Mouse (Mus musculus) neural tube, embryonic 12.5 days (tissue): ENCODE data around the gene Il27ra. TPM values are rescaled to one million over a fixed set of nuclear protein-coding genes. Genes with fewer than 3 reads are reported as not detected.
"Not testable (repeated sequence)": the region's sequence is repeated elsewhere in the genome, so short reads cannot be mapped to it uniquely, and the experiment has no call there.

Source experiments
- ATAC-seq: fragments of 200-750 bp; cut with Nextera tagmentation; 2 replicates; pipeline ENCODE4 v1.8.0; 2017; ENCODE audit warnings: low read depth, mild to moderate bottlenecking, moderate TSS enrichment, moderate library complexity; ENCODE audit not compliant: low FRiP score
- H3K27ac ChIP-seq: fragments of 300-500 bp; sonication (generic); 2 replicates; pipeline ENCODE4 v1.5.1; 2016
- H3K27me3 ChIP-seq: fragments of 300-500 bp; sonication (generic); replicated peaks from 2 replicates; pipeline ENCODE4 v1.6.1; 2016; ENCODE audit warnings: mild to moderate bottlenecking
- H3K36me3 ChIP-seq: fragments of 300-500 bp; sonication (generic); 2 replicates; pipeline ENCODE4 v1.6.1; 2016; ENCODE audit warnings: mild to moderate bottlenecking
- H3K4me1 ChIP-seq: fragments of 300-500 bp; sonication (generic); 2 replicates; pipeline ENCODE4 v1.6.1; 2016
- H3K4me2 ChIP-seq: fragments of 300-500 bp; sonication (generic); replicated peaks from 2 replicates; pipeline ENCODE4 v1.6.1; 2016; ENCODE audit warnings: mild to moderate bottlenecking
- H3K4me3 ChIP-seq: fragments of 300-500 bp; sonication (generic); 2 replicates; pipeline ENCODE4 v1.5.1; 2016
- H3K9ac ChIP-seq: fragments of 300-500 bp; sonication (generic); 2 replicates; pipeline ENCODE4 v1.6.1; 2016; ENCODE audit warnings: mild to moderate bottlenecking
- H3K9me3 ChIP-seq: fragments of 300-500 bp; sonication (generic); 2 replicates; pipeline ENCODE4 v1.6.1; 2016; ENCODE audit warnings: mild to moderate bottlenecking
- WGBS: fragments of 180-500 bp; shearing (Covaris S2); methylation state at CpG from one replicate; pipeline ENCODE4 v1.1.7; 2016; 5-methylcytosine and 5-hydroxymethylcytosine counted together
- polyA plus RNA-seq: library from polyadenylated mRNA; unstranded; fragments of >200 nt; fragmentation: Nextera tagmentation; extraction: Ambion mirVana; gene quantifications from 2 replicates; pipeline ENCODE4 v1.2.1, GENCODE M21; 2016

The Il27ra gene
- polyA plus RNA-seq, 1 experiment from 2014 or later = 0.29 TPM

- peaks cover 25% of the 10 kb centered on the region for H3K27me3 ChIP-seq
- ATAC-seq = no peak
- H3K27ac ChIP-seq = no peak overlapping the region
- peak overlapping the region; percentile 82 for H3K4me3 ChIP-seq
- peak overlapping the region; percentile 45; the same call in 1 of the 2 replicates for H3K9ac ChIP-seq
- 69% methylated on average over 16 of the region's 16 CpGs for WGBS
- peaks cover 25% of the 10 kb centered on the region for H3K4me1 ChIP-seq
- peak overlapping the region; percentile 89 for H3K4me2 ChIP-seq
- H3K9me3 ChIP-seq = no peaks in the 10 kb centered on the region
- H3K36me3 ChIP-seq = peaks cover 36% of the 10 kb centered on the region
Observed at GRCm38 (mm10) chr8:83999057-83999705, 43.2 kb downstream of the Il27ra start.

GRCm38 (mm10) chr8:83998231-83999056, 43.9 kb downstream of the Il27ra start:
- no peak for ATAC-seq
- peak overlapping the region; percentile 82 for H3K4me3 ChIP-seq
- H3K9me3 ChIP-seq = no peaks in the 10 kb centered on the region
- under 1% methylated on average over 72 of the region's 92 CpGs for WGBS
- peaks cover 24% of the 10 kb centered on the region for H3K4me1 ChIP-seq
- peaks cover 37% of the 10 kb centered on the region for H3K36me3 ChIP-seq
- peak overlapping the region; percentile 81 for H3K9ac ChIP-seq
- H3K4me2 ChIP-seq = peak overlapping the region; percentile 89
- peaks cover 25% of the 10 kb centered on the region for H3K27me3 ChIP-seq
- H3K27ac ChIP-seq = peak overlapping the region; percentile 59; the same call in 1 of the 2 replicates

GRCm38 (mm10) chr8:83997511-83998141, 44.8 kb downstream of the Il27ra start, which contains the start of gene Samd1:
Gene Samd1 (plus strand): TSS chr8:83997672.
- Histone ChIP-seq H3K27me3 (peaks cover 25% of the 10 kb centered on the region), H3K9me3 (no peaks in the 10 kb centered on the region), H3K4me2 (peak within 1 kb of the TSS; percentile 89), H3K4me1 (peaks cover 24% of the 10 kb centered on the region), H3K36me3 (peaks cover 34% of the 10 kb centered on the region), H3K4me3 (peak within 1 kb of the TSS; percentile 82), H3K9ac (peak within 1 kb of the TSS; percentile 89), H3K27ac (peak within 1 kb of the TSS; percentile 92)
- ATAC-seq = no peak
- under 1% methylated on average over 71 of the region's 112 CpGs for WGBS

GRCm38 (mm10) chr8:83996567-83997505, 45.6 kb downstream of the Il27ra start:
- peaks cover 37% of the 10 kb centered on the region for H3K36me3 ChIP-seq
- H3K4me1 ChIP-seq = peaks cover 24% of the 10 kb centered on the region
- peaks cover 25% of the 10 kb centered on the region for H3K27me3 ChIP-seq
- peak overlapping the region; percentile 77 for H3K4me2 ChIP-seq
- peak; percentile 74 for ATAC-seq
- 1% methylated on average over 70 of the region's 103 CpGs for WGBS
- H3K27ac ChIP-seq = peak overlapping the region; percentile 92
- H3K9ac ChIP-seq = peak overlapping the region; percentile 89
- no peaks in the 10 kb centered on the region for H3K9me3 ChIP-seq
- H3K4me3 ChIP-seq = peak overlapping the region; percentile 82

GRCm38 (mm10) chr8:83995973-83996372, 46.4 kb downstream of the Il27ra start:
- H3K4me3 ChIP-seq = 0 out of 2 replicates have a peak overlapping the region, but pooled peaks have one; percentile 82
- no peaks in the 10 kb centered on the region for H3K9me3 ChIP-seq
- H3K27me3 ChIP-seq = peaks cover 17% of the 10 kb centered on the region
- peaks cover 18% of the 10 kb centered on the region for H3K4me1 ChIP-seq
- H3K36me3 ChIP-seq = peaks cover 40% of the 10 kb centered on the region
- H3K4me2 ChIP-seq = peak overlapping the region; percentile 77
- no peak for ATAC-seq
- 13% methylated on average over 12 of the region's 12 CpGs for WGBS
- no peak overlapping the region for H3K9ac ChIP-seq
- no peak overlapping the region for H3K27ac ChIP-seq

GRCm38 (mm10) chr8:83994030-83994429, 48.4 kb downstream of the Il27ra start:
- no peak overlapping the region for H3K4me2 ChIP-seq
- H3K27me3 ChIP-seq = no peaks in the 10 kb centered on the region
- WGBS = 87% methylated on average over 3 of the region's 3 CpGs
- H3K4me3 ChIP-seq = no peak overlapping the region
- H3K9ac ChIP-seq = no peak overlapping the region
- H3K9me3 ChIP-seq = no peaks in the 10 kb centered on the region
- no peak overlapping the region for H3K27ac ChIP-seq
- peaks cover 8% of the 10 kb centered on the region for H3K4me1 ChIP-seq
- H3K36me3 ChIP-seq = peaks cover 43% of the 10 kb centered on the region
- ATAC-seq = no peak

- WGBS = 97% methylated on average over 2 of the region's 2 CpGs
- no peak overlapping the region for H3K27ac ChIP-seq
- H3K9me3 ChIP-seq = no peaks in the 10 kb centered on the region
- H3K4me3 ChIP-seq = no peak overlapping the region
- H3K36me3 ChIP-seq = peaks cover 58% of the 10 kb centered on the region
- H3K9ac ChIP-seq = no peak overlapping the region
- ATAC-seq = no peak
- H3K4me2 ChIP-seq = no peak overlapping the region
- peaks cover 4% of the 10 kb centered on the region; the same call in 1 of the 2 replicates for H3K4me1 ChIP-seq
- H3K27me3 ChIP-seq = no peaks in the 10 kb centered on the region
Observed at GRCm38 (mm10) chr8:83992488-83992887, 49.9 kb downstream of the Il27ra start.

GRCm38 (mm10) chr8:83990170-83990569, 52.2 kb downstream of the Il27ra start:
- no peaks in the 10 kb centered on the region for H3K27me3 ChIP-seq
- ATAC-seq = no peak
- H3K4me2 ChIP-seq = no peak overlapping the region
- no peaks in the 10 kb centered on the region for H3K4me1 ChIP-seq
- H3K36me3 ChIP-seq = peaks cover 76% of the 10 kb centered on the region
- H3K9me3 ChIP-seq = no peaks in the 10 kb centered on the region
- 95% methylated on average over 14 of the region's 14 CpGs for whole genome bisulfite sequencing
- no peak overlapping the region for H3K9ac ChIP-seq
- no peak overlapping the region for H3K4me3 ChIP-seq
- H3K27ac ChIP-seq = no peak overlapping the region

GRCm38 (mm10) chr8:83989243-83989642, 53.1 kb downstream of the Il27ra start:
- H3K9ac ChIP-seq = no peak overlapping the region
- H3K9me3 ChIP-seq = no peaks in the 10 kb centered on the region
- ATAC-seq = no peak
- H3K27ac ChIP-seq = no peak overlapping the region
- H3K27me3 ChIP-seq = no peaks in the 10 kb centered on the region
- no peak overlapping the region for H3K4me3 ChIP-seq
- peaks cover 74% of the 10 kb centered on the region for H3K36me3 ChIP-seq
- 91% methylated on average over 7 of the region's 7 CpGs for WGBS
- no peak overlapping the region for H3K4me2 ChIP-seq
- H3K4me1 ChIP-seq = no peaks in the 10 kb centered on the region

GRCm38 (mm10) chr8:83983222-83983621, 59.2 kb downstream of the Il27ra start:
- H3K27me3 ChIP-seq, H3K9ac ChIP-seq, H3K27ac ChIP-seq, H3K4me3 ChIP-seq, ATAC-seq, H3K4me2 ChIP-seq, H3K9me3 ChIP-seq, H3K4me1 ChIP-seq: not testable (repeated sequence)
- H3K36me3 ChIP-seq = peaks cover 76% of the 10 kb centered on the region
- 94% methylated on average over 2 of the region's 2 CpGs for whole genome bisulfite sequencing

GRCm38 (mm10) chr8:83982449-83982848, 59.9 kb downstream of the Il27ra start:
- no peak overlapping the region for H3K4me2 ChIP-seq
- H3K36me3 ChIP-seq = peaks cover 72% of the 10 kb centered on the region
- ATAC-seq = no peak
- no peak overlapping the region for H3K4me3 ChIP-seq
- no peak overlapping the region for H3K27ac ChIP-seq
- peaks cover 8% of the 10 kb centered on the region for H3K4me1 ChIP-seq
- H3K9ac ChIP-seq = no peak overlapping the region
- no peaks in the 10 kb centered on the region for H3K9me3 ChIP-seq
- WGBS = 92% methylated on average over 4 of the region's 4 CpGs
- no peaks in the 10 kb centered on the region for H3K27me3 ChIP-seq
